Mouse (Mus musculus) lung, embryonic 14.5 days (tissue): ENCODE data around the gene Med4. TPM values are rescaled to one million over a fixed set of nuclear protein-coding genes. Genes with fewer than 3 reads are reported as not detected.

Experiments
- ATAC-seq: fragments of 200-750 bp; cut with Nextera tagmentation; 2 replicates; pipeline ENCODE4 v1.8.0; 2017; ENCODE audit warnings: mild to moderate bottlenecking, moderate TSS enrichment, moderate library complexity; ENCODE audit not compliant: insufficient read depth
- DNase-seq: peaks from one replicate; pipeline ENCODE4 v3.0.0-alpha.2; 2015
- H3K27ac ChIP-seq: fragments of 300-500 bp; sonication (generic); 2 replicates; pipeline ENCODE4 v1.5.1; 2014; ENCODE audit warnings: low read depth, mild to moderate bottlenecking, moderate library complexity
- H3K27me3 ChIP-seq: fragments of 300-500 bp; sonication (generic); 2 replicates; pipeline ENCODE4 v1.6.1; 2014; ENCODE audit warnings: low read length, control low read depth; ENCODE audit not compliant: insufficient read depth
- H3K36me3 ChIP-seq: fragments of 300-500 bp; sonication (generic); 2 replicates; pipeline ENCODE4 v1.6.1; 2014; ENCODE audit warnings: control low read depth; ENCODE audit not compliant: insufficient read depth
- H3K4me1 ChIP-seq: fragments of 300-500 bp; sonication (generic); 2 replicates; pipeline ENCODE4 v1.6.1; 2014; ENCODE audit warnings: antibody characterized with exemption, control low read depth; ENCODE audit not compliant: insufficient read depth
- H3K4me2 ChIP-seq: fragments of 300-500 bp; sonication (generic); 2 replicates; pipeline ENCODE4 v1.6.1; 2014; ENCODE audit warnings: mild to moderate bottlenecking
- H3K4me3 ChIP-seq: fragments of 300-500 bp; sonication (generic); 2 replicates; pipeline ENCODE4 v1.5.1; 2014; ENCODE audit warnings: low read depth, low read length
- H3K9ac ChIP-seq: fragments of 300-500 bp; sonication (generic); 2 replicates; pipeline ENCODE4 v1.6.1; 2014
- H3K9me3 ChIP-seq: fragments of 300-500 bp; sonication (generic); 2 replicates; pipeline ENCODE4 v1.6.1; 2016; ENCODE audit warnings: low read depth, low read length, control low read depth
- CTCF ChIP-seq: IDR thresholded peaks from 2 replicates; pipeline ENCODE4 v1.5.1; 2016; ENCODE audit warnings: antibody characterized with exemption, low read depth
- WGBS: fragments of 180-500 bp; shearing (Covaris S2); extraction: QIAGEN DNeasy Blood & Tissue Kit; methylation state at CpG from one replicate; pipeline ENCODE4 v1.1.7; 2014; 5-methylcytosine and 5-hydroxymethylcytosine counted together
- polyA plus RNA-seq: library from polyadenylated mRNA; unstranded; fragments of >200 nt; fragmentation: Nextera tagmentation; extraction: Ambion mirVana; gene quantifications from 2 replicates; pipeline ENCODE4 v1.2.1, GENCODE M21; 2014

Med4 gene
- polyA plus RNA-seq = 91.8 and 97.9 TPM in 2 replicates

DNA sequence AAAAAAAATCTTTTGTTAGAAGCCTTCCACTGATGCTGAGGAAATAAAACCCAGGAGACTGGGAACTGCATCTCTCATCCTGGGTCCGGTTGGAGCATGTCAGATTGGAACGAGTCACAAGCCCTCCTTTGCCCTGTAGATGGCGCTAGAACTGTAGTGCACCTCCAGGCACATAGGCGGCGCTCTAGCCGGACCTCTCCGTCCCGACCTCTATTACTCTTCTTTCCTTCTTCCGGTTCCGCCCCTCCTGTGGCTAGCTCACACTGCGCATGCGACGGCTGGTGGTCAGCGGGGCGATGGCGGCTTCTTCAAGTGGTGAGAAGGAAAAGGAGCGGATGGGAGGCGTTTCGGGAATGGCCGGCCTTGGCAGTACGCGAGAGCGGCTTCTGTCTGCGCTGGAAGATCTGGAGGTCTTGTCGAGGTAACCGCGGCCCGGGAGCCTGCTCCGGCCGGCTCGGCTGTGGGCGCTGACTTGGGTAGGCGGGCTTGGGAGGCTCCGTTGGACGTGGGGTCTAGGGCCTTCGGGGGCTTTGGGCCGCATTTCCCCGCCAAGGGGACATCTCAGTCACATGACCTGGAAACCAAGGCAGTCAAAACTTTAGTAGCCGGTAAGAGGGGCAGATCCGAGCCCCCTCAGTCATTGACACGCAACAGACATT is at the start of gene Med4:
Gene Med4, plus strand, starts transcription at position 261 of the 659 bp plus-strand sequence.
- Histone ChIP-seq H3K27me3 (no peaks in the 10 kb centered on the region), H3K36me3 (peaks cover 28% of the 10 kb centered on the region), H3K4me3 (peak within 1 kb of the TSS; percentile 90), H3K27ac (no peak within 1 kb of the TSS), H3K9ac (peak within 1 kb of the TSS; percentile 81), H3K4me2 (peak within 1 kb of the TSS; percentile 95), H3K9me3 (no peaks in the 10 kb centered on the region), H3K4me1 (peaks cover 5% of the 10 kb centered on the region)
- peak; percentile 97 for DNase-seq
- under 1% methylated on average over 41 of the region's 41 CpGs for WGBS
- peak; percentile 96 for ATAC-seq
- TF ChIP-seq CTCF = peak; percentile 100

DNA sequence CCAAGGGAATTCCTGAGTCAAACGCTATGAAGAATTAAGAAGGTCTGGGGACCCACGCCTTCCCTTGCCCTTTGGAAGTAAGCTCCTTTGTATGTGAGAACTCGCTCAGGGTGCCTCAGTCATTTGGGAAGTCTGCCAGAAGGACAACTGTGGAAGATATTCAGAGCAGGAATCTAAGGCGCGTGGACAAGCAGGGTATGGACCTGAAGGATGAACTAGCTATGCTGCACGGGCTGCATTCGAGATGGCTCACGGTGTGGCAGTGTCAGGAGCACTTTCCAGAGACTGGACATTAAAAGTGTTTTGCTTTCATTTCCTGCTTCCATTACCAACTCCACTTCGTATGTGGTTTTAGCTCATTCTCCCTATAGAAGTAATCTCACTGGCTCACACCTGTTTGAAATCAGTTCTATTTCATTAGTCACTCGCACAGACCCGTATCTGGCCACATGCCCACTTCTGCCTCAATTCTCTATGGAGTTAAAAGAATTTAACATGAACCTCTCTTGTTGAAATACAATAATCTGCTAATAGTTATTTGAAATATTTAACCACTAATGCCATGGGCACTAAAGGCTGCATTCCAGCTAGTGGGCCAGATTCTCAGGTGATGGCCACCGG is 49.2 kb upstream of the Med4 start:
- H3K27ac ChIP-seq = no peak overlapping the region
- no peak for TF ChIP-seq CTCF
- no peak overlapping the region for H3K9ac ChIP-seq
- 67% methylated on average over 12 of the region's 12 CpGs for WGBS
- DNase-seq (no peak), ATAC-seq (no peak)
- H3K36me3 ChIP-seq = no peaks in the 10 kb centered on the region
- no peak overlapping the region for H3K4me2 ChIP-seq
- no peaks in the 10 kb centered on the region for H3K4me1 ChIP-seq
- H3K9me3 ChIP-seq = no peaks in the 10 kb centered on the region
- no peak overlapping the region for H3K4me3 ChIP-seq
- no peaks in the 10 kb centered on the region for H3K27me3 ChIP-seq

GRCm38 (mm10) chr14:73462211-73462610 is 47.6 kb upstream of the Med4 start:
- no peak overlapping the region for H3K4me3 ChIP-seq
- ATAC-seq (no peak), DNase-seq (no peak)
- no peak overlapping the region for H3K27ac ChIP-seq
- TF ChIP-seq CTCF = no peak
- H3K36me3 ChIP-seq = no peaks in the 10 kb centered on the region
- no peak overlapping the region for H3K9ac ChIP-seq
- H3K9me3 ChIP-seq = no peaks in the 10 kb centered on the region
- 82% methylated on average over 4 of the region's 4 CpGs for WGBS
- H3K4me1 ChIP-seq = no peaks in the 10 kb centered on the region
- H3K27me3 ChIP-seq = no peaks in the 10 kb centered on the region
- no peak overlapping the region for H3K4me2 ChIP-seq

DNA sequence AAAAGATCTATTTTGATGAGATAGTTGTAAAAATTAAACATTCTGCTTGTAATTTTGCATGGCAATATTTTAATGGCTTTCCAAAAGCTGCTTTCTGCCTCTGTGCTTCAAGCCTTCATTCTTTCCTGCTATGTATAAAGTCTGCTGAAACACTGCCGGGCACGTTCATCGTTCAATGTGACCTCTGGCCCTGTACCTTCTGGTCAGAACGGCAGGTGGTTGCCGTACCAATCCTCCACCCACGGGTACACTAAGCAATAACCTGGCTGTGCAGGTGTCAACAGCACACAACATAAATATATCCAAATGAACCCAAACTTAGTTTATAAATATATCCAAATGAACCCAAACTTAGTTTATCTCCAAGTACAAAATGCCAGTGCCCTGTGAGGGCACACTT is 42.1 kb upstream of the Med4 start:
- Histone ChIP-seq H3K4me3 (no peak overlapping the region), H3K4me2 (no peak overlapping the region), H3K36me3 (no peaks in the 10 kb centered on the region), H3K27ac (no peak overlapping the region), H3K27me3 (no peaks in the 10 kb centered on the region), H3K4me1 (no peaks in the 10 kb centered on the region), H3K9ac (no peak overlapping the region), H3K9me3 (no peaks in the 10 kb centered on the region)
- no peak for ATAC-seq
- 70% methylated on average over 6 of the region's 6 CpGs for WGBS
- TF ChIP-seq CTCF = no peak
- no peak for DNase-seq

DNA sequence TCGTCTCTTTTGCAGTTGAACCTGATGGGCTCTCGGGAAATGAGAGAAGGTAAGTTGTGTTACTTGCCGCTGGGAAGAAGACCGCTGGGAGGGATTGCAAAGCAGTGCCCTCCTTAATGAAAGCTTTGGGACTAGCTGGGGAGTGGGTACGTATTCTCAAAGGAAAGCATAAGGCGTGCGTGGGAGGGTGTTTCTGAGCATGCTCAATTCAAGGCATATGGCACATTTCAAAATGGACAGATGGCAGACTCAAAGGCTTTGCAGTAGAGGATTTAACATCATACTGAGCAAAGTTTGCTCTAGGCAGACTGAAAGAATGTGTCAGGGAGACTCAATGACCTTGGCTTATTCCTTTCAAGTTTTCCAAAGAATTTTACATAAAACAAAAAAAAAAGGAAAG is 40.3 kb upstream of the Med4 start:
- H3K9ac ChIP-seq = no peak overlapping the region
- TF ChIP-seq CTCF = no peak
- H3K4me3 ChIP-seq = no peak overlapping the region
- no peaks in the 10 kb centered on the region for H3K27me3 ChIP-seq
- H3K36me3 ChIP-seq = no peaks in the 10 kb centered on the region
- H3K27ac ChIP-seq = no peak overlapping the region
- H3K4me1 ChIP-seq = peaks cover 5% of the 10 kb centered on the region; the same call in 1 of the 2 replicates
- no peaks in the 10 kb centered on the region for H3K9me3 ChIP-seq
- ATAC-seq = no peak
- 80% methylated on average over 7 of the region's 7 CpGs for WGBS
- DNase-seq = no peak
- H3K4me2 ChIP-seq = no peak overlapping the region

DNA sequence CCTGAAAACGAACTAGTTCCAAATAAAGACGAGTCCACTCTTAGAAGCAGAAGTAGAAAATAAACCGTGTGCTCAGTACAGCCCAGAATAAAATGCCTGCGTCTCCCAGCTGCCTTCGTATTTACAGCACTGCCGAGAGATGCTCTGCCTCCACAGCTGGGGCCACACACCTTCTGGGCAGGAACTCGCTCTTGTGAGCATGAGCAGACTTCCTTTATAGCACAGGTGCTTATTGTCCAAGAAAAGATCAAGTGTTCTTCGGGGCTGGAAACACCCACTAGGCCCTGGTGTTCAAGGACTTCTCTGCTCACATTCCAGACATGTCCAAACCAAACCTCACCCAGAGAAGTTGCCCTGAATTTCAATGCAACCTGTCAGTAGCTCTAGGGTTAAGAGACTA is 39.2 kb upstream of the Med4 start:
- H3K4me1 ChIP-seq = peaks cover 6% of the 10 kb centered on the region; the same call in 1 of the 2 replicates
- H3K4me3 ChIP-seq = no peak overlapping the region
- H3K27me3 ChIP-seq = no peaks in the 10 kb centered on the region
- 49% methylated on average over 8 of the region's 8 CpGs for WGBS
- no peak overlapping the region for H3K9ac ChIP-seq
- no peak overlapping the region for H3K4me2 ChIP-seq
- no peak for TF ChIP-seq CTCF
- peak; percentile 58 for ATAC-seq
- DNase-seq = peak; percentile 35
- H3K36me3 ChIP-seq = no peaks in the 10 kb centered on the region
- no peaks in the 10 kb centered on the region for H3K9me3 ChIP-seq
- H3K27ac ChIP-seq = 0 out of 2 replicates have a peak overlapping the region, but pooled peaks have one; percentile 18

DNA sequence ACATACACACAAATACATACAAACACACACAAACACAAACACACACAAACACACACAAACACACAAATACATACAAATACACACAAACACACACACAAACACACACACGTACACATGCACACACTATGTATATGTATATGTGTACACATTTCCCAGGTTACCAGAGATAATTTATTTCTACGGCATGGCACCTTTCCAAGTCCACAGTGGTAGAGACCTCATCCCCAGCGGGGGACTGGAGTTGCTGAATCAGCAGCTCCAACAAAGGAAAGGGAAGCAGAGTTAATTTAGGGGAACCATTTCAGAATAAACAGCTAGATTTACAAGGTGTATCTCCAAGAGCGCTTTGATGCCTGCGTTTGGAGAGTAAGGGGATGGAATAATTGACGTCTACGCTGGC is 37.6 kb upstream of the Med4 start:
- Histone ChIP-seq H3K9me3 (no peaks in the 10 kb centered on the region), H3K27me3 (no peaks in the 10 kb centered on the region), H3K4me1 (peaks cover 6% of the 10 kb centered on the region; the same call in 1 of the 2 replicates), H3K36me3 (no peaks in the 10 kb centered on the region), H3K4me3 (no peak overlapping the region), H3K9ac (no peak overlapping the region), H3K4me2 (no peak overlapping the region), H3K27ac (no peak overlapping the region)
- no peak for TF ChIP-seq CTCF
- DNase-seq = peak; percentile 42
- WGBS = 54% methylated on average over 7 of the region's 7 CpGs
- ATAC-seq = no peak
